Mouse (Mus musculus): ENCODE measurements at regions not wholly inside any gene's neighbourhood (a gene's known extent, or its start where the extent isn't known, plus 50 kb on each side); places are given as distances from the start of the nearest gene placed in this dataset.

DNA sequence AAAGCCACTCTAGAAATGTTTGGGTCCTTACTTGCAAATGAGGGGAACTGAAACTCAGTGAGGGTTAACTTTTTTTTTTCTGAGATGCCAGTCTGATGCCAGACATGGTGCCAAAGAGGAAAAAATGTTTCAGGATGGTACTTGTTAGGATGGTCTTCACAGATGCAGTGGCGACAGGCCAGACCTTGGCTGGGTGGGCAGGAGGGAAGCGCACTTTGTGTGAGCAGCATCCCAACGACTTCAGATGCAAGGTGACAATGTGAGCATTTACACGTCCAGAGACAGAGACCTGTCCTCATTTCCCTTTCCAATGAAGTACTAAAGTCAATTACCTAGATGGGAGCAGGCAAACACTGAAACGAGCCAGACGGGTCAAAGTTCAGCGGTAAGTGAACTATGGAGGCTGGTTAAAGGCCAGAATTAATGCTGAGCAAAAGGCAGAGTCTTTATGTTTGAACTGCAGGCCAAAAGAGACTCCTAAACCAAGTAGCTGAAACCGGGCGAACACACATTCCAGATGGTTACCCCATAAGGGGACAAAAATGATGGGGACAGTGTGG is 213.7 kb upstream of the Ccdc122 start:
- DNase-seq (ENCODE audit: low read depth, low spot score) = no peak

- no peak for DNase-seq (ENCODE audit: low read depth, low spot score)
Observed at GRCm38 (mm10) chr14:76821892-76822291, 214.7 kb upstream of the Ccdc122 start.

- no peak for DNase-seq (ENCODE audit: low read depth, low spot score)
Observed at GRCm38 (mm10) chr14:76821484-76821883, 215.1 kb upstream of the Ccdc122 start.

GRCm38 (mm10) chr14:76820989-76821388 is 215.6 kb upstream of the Ccdc122 start:
- no peak for DNase-seq (ENCODE audit: low read depth, low spot score)

DNA sequence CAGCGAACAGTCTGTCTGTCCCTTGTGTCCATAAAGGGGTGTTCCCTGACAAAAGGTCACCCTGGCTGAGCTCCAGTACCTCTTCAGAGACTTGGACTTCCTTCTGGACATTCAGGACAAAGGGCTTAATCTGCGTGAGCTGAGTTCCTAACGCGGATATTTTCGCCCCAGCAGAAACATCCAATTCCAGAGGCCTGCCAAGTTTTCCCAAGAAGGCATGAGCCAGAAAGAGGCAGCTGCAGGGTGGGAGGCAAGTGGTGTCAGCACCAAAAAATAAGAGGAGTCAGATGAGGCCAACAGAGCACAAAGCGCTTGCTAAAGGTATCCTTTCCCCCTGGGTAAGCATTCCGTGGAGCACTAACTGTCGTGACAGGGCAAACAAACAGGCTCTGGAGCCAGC is 216.9 kb upstream of the Ccdc122 start:
- DNase-seq (ENCODE audit: low read depth, low spot score) = no peak

DNA sequence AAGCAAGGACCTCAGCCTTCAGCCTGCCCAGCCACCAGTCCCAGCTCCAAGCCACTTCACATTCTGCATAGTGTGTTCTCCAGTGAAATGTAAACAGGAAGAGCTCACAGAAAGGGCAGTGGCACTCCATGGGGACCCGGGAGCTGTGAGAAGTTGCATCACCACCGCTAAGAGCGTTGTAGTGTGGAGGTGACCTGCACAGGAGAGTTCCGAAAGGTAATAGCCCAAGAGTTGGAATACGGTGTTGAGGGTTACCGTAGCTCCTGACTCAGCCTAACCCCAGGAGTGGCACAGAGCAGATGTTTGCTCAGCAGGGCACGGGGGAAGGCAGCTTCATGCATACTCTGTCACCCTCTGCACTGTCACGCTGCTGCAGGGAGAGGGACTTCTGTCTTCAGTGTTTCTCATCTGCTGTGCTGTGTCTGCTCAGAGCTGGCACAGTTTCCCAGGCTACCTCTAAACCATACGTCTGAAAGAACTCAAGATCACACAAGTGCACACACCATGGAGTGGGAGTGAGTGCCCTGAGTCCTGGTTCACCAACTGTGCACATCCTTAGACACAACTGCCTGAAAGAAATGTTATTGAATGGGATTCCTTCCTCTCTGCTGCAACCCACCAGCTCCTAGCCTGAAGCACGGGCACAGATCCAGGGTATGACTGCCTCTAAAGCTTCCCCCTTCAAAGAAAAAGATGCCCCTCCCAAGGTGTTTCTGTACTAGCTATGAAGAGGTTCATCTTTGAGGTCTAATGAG is 218.1 kb upstream of the Ccdc122 start:
- no peak for DNase-seq (ENCODE audit: low read depth, low spot score)

DNA sequence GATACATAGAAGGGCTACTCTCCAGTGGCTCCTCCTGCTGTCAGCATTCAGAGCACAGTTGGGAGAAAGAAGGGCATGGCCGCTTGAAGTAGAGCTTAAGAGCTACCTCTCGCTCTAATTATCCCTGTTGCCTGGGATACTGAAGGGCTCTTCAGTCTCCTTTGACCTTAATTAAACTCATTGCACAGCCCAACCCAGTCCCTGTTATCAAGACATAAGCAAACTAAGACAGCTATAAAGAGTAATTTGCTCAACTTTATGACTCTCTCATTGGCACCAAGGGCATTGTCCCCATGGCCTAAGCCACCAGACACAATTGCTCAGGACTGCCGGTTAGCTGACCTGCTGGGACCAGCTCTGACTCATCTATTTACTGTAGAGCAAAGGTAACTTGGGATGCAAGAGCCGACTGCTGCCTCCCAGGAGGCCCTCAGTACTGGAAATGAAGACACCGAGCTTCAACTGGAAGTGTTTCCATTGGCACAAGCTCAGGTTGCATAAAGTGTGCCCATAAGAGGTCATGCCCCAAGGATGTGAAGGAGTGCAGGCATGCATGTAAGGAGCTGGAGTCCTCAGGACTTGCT is 219.3 kb upstream of the Ccdc122 start:
- no peak for DNase-seq (ENCODE audit: low read depth, low spot score)

GRCm38 (mm10) chr14:76816666-76817065 is 219.9 kb upstream of the Ccdc122 start:
- no peak for DNase-seq (ENCODE audit: low read depth, low spot score)

DNA sequence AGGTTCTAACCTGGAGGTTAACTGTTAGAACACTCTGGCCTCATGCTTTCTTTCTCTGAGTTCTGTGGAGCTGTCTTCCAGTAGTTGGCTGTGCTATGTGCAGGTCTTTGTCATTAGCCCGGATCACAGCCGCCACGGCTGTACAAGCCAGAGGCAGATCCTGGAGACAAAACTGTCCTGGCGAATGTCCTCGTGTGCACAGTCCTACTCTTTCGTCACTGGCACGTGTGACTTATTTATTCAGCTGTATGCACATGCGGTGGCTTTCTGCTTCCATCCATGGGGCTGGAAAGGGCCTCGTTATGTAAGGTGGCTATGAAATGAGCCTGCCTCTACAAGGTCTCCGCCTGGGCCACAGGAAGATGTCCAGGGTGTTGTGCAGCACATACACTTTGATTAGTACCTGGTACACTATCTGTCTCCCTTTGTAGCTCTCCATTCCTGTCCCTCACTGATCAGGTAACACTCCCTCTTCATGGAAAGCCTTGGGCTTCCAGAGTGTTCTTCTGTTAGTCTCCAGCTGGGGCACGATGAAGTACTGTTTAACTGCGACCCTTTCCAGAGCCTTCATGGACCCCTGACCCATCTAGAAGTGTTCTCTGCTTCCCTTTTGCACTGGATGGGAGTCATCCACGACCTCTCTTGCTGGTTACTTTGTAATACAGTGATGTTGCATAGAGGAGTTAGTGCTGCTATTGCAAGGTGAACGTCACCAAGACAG is 224.3 kb upstream of the Ccdc122 start:
- no peak for DNase-seq (ENCODE audit: low read depth, low spot score)

DNA sequence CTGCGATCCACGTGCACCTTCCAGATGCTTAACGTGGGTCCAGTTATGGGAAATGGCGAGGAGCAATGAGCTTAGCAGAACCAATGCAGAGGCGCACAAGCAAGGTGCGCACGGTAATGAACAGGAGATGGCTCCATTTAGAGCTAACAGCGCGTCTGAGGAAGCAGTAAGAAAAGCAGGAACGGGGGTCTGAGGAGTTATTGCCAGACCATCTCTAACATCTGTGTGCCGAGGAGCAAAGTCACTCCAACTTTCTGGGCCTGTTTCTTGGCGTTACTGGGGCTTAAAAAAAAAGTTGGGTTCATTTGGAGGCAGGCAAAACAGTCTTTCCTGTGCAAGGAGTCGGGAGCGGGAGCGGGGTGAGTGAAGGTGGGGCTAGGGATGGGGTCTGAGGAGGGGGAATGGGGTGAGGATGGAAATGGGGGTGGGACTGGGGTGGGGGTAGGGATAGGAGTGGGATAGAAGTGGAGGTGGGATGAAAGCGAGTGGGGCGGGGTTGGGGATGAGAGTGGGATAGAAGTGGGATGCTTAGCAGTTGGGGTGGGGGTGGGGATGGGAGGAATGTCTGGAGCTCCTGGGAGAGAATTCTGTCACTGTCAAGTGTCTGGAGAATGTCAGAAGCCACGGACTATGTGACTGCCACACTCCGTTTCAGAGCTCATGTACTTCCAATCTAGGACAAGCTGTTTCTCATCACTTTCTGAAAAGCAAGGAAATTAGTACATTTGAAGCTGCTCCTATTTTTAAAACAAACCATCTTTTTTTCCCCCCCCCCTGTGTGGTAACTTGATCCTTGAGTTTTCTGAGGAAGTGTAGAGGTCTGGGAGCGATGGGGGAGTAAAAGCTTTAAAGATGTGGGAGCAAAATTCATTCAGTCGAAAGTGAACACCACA is 225.6 kb upstream of the Ccdc122 start:
- peak; percentile 74 for DNase-seq (ENCODE audit: low read depth, low spot score)

DNA sequence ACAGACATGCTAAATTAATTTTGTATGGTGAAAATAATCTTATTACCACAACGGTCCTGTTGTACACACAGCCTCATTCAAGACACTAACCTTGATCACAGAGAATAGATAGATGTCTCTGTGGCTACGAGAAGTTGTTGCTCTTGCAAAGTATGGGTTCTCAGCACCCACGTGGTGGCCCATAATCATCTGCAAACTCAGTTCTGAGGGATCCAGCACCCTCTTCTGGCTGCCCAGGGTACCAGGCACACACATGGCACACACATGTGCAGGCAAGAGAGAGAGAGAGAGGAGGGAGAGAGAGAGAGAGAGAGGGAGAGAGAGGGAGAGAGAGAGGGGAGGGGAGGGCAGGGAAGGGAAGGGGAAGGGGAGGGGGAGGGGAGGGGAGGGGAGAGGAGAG is 226.5 kb upstream of the Ccdc122 start:
- no peak for DNase-seq (ENCODE audit: low read depth, low spot score)

DNA sequence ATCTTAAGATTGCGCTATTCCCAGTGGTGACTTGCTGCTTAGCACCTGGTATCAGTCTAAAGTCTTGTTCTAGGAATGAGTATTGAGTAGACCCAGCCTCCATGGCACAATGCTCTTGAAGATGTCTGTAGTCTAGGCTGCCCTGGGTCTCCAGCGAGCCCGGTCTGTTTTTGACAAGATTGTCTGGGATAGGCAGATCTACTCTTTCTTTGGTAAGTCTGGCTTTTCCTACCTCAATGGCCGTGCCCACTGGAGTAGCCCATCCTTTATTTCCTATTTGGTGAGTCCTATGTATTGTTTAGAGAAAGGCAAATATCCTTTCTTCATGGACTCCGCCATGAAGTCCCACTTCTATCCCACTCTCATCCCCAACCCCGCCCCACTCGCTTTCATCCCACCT is 227.2 kb upstream of the Ccdc122 start:
- no peak for DNase-seq (ENCODE audit: low read depth, low spot score)

GRCm38 (mm10) chr14:76805151-76805785 is 231.3 kb upstream of the Ccdc122 start:
- no peak for DNase-seq (ENCODE audit: low read depth, low spot score)

DNA sequence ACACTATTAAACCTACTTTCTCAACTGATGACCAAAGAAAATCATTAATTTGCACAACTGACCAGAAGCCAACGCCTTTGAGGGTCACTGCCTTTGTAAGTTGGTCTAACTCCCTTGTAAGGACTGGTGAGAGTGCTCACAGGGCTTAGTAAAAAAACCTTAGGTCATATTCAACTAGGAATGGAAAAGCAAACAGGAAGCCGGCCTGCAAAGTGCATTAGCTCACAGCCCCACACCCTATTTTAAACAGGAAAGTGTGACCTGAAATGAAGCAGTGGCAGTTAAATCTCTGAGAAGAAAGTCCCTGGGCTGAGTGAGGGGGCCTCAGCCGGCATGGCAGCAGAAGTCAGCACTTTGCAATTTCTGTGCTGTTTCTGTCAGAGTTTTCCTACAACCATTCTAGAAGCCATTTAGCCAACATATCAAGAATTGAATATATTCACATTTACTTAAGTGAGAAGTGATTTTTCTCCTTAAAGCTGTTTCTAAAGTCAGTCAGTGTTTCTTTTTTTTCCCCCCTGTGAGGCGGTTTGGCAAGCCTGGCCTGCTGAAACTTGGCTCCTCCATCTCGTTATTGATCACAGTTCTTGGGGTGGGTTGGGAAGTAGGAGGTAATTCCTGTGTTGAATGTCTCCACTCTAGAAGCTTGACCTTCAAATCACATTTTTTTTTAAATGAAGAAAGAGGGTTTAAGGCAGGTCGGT is 232.0 kb upstream of the Ccdc122 start:
- DNase-seq (ENCODE audit: low read depth, low spot score) = peak; percentile 70

DNA sequence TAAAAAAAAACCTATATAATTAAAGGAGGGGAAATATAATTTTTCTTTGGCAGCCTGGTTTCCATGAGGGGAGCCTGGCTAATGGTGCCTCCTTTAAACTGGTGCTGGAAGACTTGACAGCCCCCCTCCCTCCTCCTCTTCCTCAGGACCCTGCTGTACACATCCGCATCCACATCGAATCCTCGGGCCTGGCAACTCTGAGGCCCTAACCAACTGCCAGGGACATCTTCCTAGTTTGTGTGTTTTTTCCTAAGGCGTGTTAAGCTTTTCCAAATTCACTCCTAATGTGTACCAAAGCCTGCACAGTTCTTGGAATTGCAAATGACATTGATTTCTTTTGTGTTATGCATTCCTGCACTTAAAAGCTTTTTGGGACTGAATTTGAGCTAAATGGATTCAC is 236.4 kb upstream of the Ccdc122 start:
- no peak for DNase-seq (ENCODE audit: low read depth, low spot score)

DNA sequence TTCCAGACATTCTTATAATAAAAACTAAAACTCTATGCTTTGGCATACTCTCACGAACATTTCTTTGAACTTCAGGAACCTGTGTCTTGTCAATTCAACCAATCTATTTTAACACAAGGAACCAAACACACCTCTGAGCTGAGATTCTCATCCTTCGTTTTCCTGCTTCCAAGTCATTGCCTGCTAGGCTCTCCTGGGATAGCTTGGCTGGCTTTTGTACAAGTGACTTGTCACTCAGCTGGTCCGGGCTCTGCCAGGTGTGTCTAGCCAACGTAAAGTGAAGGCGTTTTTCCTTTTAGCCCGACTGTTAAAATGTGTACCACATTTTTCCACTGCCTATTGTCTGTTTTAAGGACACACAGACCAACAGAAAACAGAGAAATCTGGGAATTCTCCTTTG is 236.8 kb upstream of the Ccdc122 start:
- no peak for DNase-seq (ENCODE audit: low read depth, low spot score)

DNA sequence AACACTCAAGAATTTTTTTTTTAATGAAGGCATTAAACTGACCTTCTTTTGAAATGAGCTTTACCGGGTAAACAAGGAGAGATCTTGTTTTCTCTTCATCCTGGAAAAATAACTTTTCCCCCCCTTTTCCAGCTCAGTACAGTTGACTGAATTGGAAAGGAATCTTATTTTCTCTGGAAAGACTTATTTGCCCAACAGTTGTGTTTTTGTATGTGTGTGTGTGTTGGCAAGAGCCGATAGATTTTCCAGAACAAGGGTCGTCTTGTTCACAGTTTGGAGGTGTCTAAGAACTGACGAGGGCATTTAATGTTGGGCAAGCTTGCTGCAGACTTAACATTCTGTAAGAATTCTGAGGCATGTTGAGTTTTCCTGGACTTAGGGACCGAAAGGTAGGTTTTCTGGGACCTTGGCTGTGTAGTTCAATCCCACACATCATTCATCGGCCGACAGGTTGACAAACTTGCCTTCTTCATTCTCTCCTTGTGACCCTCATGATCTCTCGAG is 237.6 kb upstream of the Ccdc122 start:
- no peak for DNase-seq (ENCODE audit: low read depth, low spot score)

DNA sequence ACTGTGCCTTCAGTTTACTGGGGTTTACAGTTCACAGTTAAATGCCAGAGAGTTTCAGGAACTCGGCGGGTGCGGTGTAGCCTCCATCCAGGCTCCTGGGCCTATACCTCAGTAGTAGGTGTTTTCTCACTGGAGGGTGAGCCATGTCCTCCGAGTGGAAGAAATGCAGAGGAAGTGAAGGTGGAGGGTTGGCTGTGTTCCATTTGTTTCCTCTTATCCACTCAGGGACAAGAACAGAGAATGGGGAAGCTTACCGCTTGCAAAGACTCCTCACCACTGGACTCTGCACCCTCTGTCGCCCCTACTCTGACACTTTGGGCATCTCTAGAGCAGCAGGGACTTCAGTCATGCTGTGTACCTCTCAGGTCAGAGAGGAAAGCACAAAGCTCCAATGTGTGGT is 238.1 kb upstream of the Ccdc122 start:
- no peak for DNase-seq (ENCODE audit: low read depth, low spot score)

GRCm38 (mm10) chr14:76797518-76797917 is 239.1 kb upstream of the Ccdc122 start:
- no peak for DNase-seq (ENCODE audit: low read depth, low spot score)
